Mouse (Mus musculus) liver, adult 2 months (tissue): Measurements from ENCODE around the gene Eif4g1.

Experiments used
- CTCF ChIP-seq: fragments of 200-500 bp; IDR thresholded peaks from 2 replicates; pipeline ENCODE4 v1.5.1; 2011; ENCODE audit warnings: low read depth, low read length, control low read depth
- POLR2A ChIP-seq: fragments of 200-500 bp; IDR thresholded peaks from 2 replicates; pipeline ENCODE4 v1.6.1; 2011; ENCODE audit warnings: low read length, control low read depth; ENCODE audit not compliant: insufficient read depth; ENCODE audit errors: extremely low read depth

DNA sequence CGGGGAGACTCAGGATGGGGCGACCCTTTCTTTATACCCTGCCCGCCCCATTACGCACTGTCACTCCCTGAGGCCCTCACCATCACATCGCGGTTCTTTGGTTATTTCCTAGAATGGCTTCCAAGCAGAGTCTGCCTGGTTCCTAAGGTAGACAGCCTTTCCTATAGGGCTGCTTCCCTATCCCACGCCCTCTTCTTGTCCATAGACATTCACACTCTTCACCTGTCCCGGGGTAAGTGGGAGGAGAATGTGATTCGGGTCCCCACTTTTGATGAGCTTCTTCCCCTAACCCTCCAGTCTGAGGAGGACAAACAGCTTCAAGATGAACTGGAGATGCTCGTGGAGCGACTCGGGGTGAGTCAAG, 16.2 kb upstream of the Eif4g1 start:
- TF ChIP-seq CTCF (no peak), POLR2A (no peak)
